Comparison of ENCODE assay signal across 17 mouse cellular contexts in the genomic region with DNA sequence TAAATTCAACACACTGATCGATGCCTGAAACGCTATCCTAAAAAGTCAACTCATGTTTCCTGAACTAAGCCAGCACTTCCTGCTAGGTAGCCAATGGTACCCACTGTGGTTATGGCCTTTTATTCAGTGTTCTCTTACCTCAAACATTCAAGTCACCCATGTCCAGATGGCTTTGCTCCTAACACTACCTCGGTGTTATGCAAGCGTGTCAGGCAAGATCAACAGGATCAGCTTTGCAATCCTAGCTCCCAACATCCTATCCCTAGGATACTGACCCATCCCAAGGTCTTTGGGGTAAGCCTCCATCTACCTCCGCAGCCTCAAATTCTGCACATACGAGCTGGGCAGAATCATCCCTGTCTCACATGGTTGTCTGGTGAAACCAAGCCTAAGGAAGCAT.
"Had no signal": no experiment of that assay in that cellular context is flagged by ENCODE, and none has a peak within 500 bp of the region (broad histone marks: within the 10 kb centered on the region; RNA-seq: fewer than 3 reads in every experiment).

No protein-coding gene starts in this region.

- DNase-seq: lung, adult 2 months; lung, postnatal 14 days; lung, postnatal 36 days; right cerebral cortex, postnatal 14 days; thymus, adult 2 months; thymus, postnatal 25 days; thymus, postnatal 4 days had no signal

- ATAC-seq: lung, postnatal 0 days; midbrain, embryonic 13.5 days; midbrain, embryonic 15.5 days had no signal

- H3K27me3 ChIP-seq: lung, embryonic 15.5 days; megakaryocyte, embryonic 14.5 days; midbrain, embryonic 13.5 days; neural tube, embryonic 12.5 days; stomach, embryonic 15.5 days had no signal

- H3K9ac ChIP-seq: lung, embryonic 15.5 days; midbrain, embryonic 13.5 days; midbrain, embryonic 15.5 days; neural tube, embryonic 12.5 days; stomach, embryonic 15.5 days had no signal

- H3K36me3 ChIP-seq: lung, embryonic 15.5 days; midbrain, embryonic 13.5 days; midbrain, embryonic 15.5 days; neural tube, embryonic 12.5 days; stomach, embryonic 15.5 days had no signal

- H3K4me3 ChIP-seq: lung, embryonic 15.5 days; megakaryocyte, embryonic 14.5 days; midbrain, embryonic 13.5 days; midbrain, embryonic 15.5 days; neural tube, embryonic 12.5 days; stomach, embryonic 15.5 days had no signal

- H3K4me1 ChIP-seq: midbrain, embryonic 13.5 days; neural tube, embryonic 12.5 days had no signal

- H3K27ac ChIP-seq: lung, embryonic 15.5 days; macrophage; midbrain, embryonic 13.5 days; midbrain, embryonic 15.5 days; neural tube, embryonic 12.5 days; stomach, embryonic 15.5 days; stomach, postnatal 0 days had no signal

- H3K9me3 ChIP-seq: lung, embryonic 15.5 days; megakaryocyte, embryonic 14.5 days; midbrain, embryonic 13.5 days; midbrain, embryonic 15.5 days; neural tube, embryonic 12.5 days; stomach, embryonic 15.5 days had no signal

- H3K4me2 ChIP-seq: lung, embryonic 15.5 days; midbrain, embryonic 11.5 days; midbrain, embryonic 13.5 days; midbrain, embryonic 15.5 days; neural tube, embryonic 12.5 days; stomach, embryonic 15.5 days had no signal
